Mouse (Mus musculus) thymus, adult 2 months (tissue): ENCODE measurements around the gene Tacc3. TPM values are rescaled to one million over a fixed set of nuclear protein-coding genes. Genes with fewer than 3 reads are reported as not detected.

ENCODE experiments used
- DNase-seq: peaks from one replicate; pipeline ENCODE4 v3.0.0; 2021
- H3K27ac ChIP-seq: fragments of 200-500 bp; 2 replicates; pipeline ENCODE4 v1.5.1; 2012; ENCODE audit warnings: low read length, control low read depth; ENCODE audit not compliant: control insufficient read depth, insufficient read depth
- H3K27me3 ChIP-seq: fragments of 200-500 bp; 2 replicates; pipeline ENCODE4 v1.6.1; 2012; ENCODE audit warnings: mild to moderate bottlenecking, low read length, moderate library complexity, mixed read lengths; ENCODE audit not compliant: control insufficient read depth, insufficient read depth
- H3K36me3 ChIP-seq: fragments of 200-500 bp; 2 replicates; pipeline ENCODE4 v1.6.1; 2012; ENCODE audit warnings: mild to moderate bottlenecking, low read length, moderate library complexity; ENCODE audit not compliant: control insufficient read depth, insufficient read depth
- H3K4me1 ChIP-seq: fragments of 200-500 bp; replicated peaks from 2 replicates; pipeline ENCODE4 v1.6.1; 2012; ENCODE audit warnings: low read length; ENCODE audit not compliant: control insufficient read depth, insufficient read depth
- H3K4me3 ChIP-seq: fragments of 200-500 bp; 2 replicates; pipeline ENCODE4 v1.5.1; 2012; ENCODE audit warnings: mild to moderate bottlenecking, low read length, control low read depth, moderate library complexity; ENCODE audit not compliant: control insufficient read depth, insufficient read depth
- CTCF ChIP-seq: fragments of 200-500 bp; IDR thresholded peaks from 2 replicates; pipeline ENCODE4 v1.5.1; 2012; ENCODE audit warnings: mild to moderate bottlenecking, control low read depth, low read length, moderate library complexity, borderline replicate concordance; ENCODE audit not compliant: control insufficient read depth, poor library complexity, insufficient read depth; ENCODE audit errors: extremely low read depth
- POLR2A ChIP-seq: fragments of 200-500 bp; IDR thresholded peaks from 2 replicates; pipeline ENCODE4 v1.6.1; 2012; ENCODE audit warnings: mild to moderate bottlenecking, low read length, control low read depth, moderate library complexity; ENCODE audit not compliant: control insufficient read depth, poor library complexity, insufficient read depth; ENCODE audit errors: extremely low read depth
- WGBS: fragments of 180-500 bp; shearing (Covaris S2); methylation state at CpG from one replicate; pipeline ENCODE4 v1.1.7; 2018; 5-methylcytosine and 5-hydroxymethylcytosine counted together
- polyA plus RNA-seq: library from polyadenylated mRNA; depleted of rRNA; stranded (reverse); fragments of >200 nt; gene quantifications from 2 replicates; pipeline ENCODE4 v1.2.3, GENCODE M21; 2012

Tacc3 gene
- polyA plus RNA-seq, 1 experiment: 57.3 TPM

GRCm38 (mm10) chr5:33718460-33718859 lies 60.5 kb downstream of the Tacc3 start:
- Histone ChIP-seq H3K4me3 (no peak overlapping the region), H3K27me3 (peaks cover 16% of the 10 kb centered on the region; the same call in 1 of the 2 replicates), H3K4me1 (peaks cover 16% of the 10 kb centered on the region), H3K36me3 (no peaks in the 10 kb centered on the region), H3K27ac (no peak overlapping the region)
- 69% methylated on average over 5 of the region's 5 CpGs for WGBS
- TF ChIP-seq POLR2A (no peak), CTCF (no peak)
- DNase-seq: no peak

GRCm38 (mm10) chr5:33720852-33721490 lies 63.0 kb downstream of the Tacc3 start:
- TF ChIP-seq CTCF: no peak
- TF ChIP-seq POLR2A: no peak
- no peak overlapping the region for H3K27ac ChIP-seq
- H3K4me1 ChIP-seq: peaks cover 18% of the 10 kb centered on the region

DNA sequence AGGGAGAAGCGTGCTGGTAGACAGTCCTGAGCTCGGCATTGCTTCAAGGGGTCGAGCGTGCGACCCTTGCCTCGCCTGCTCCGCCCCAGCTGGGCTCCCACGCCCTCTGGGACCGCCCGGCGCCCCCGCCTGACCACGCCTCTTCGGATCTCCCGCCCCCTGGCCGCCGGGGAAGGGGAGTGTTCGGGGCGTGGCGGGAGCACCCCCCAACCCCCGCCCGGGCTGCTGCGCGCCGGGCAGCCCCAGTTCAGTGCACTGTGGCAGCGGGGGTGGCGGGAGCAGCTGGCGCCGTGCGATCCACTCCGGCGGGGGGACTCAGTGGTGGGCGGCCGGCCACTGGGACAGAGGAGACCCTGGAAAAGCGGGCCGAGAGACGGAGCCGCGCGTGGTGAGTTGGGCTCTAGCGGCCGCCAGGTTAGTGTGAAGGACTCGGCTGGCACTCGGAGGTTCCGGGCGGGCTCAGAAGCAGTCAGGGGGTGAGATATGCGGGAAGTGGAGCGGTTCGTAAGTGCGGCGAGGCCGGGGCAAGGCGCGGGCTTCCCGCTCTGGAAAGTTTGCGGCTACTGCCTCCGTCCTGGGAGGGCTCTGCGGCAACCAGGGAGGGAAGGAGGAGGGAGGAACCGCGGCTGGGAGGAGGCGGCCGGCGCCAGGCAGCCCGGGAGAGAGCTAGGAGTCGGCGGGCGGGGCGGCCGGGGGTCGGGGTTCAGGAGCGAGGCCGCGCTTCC lies 63.8 kb downstream of the Tacc3 start, which contains the start of gene Fgfr3:
Gene Fgfr3, plus strand, starts transcription at position 134 of the 725 bp plus-strand sequence.
- Histone ChIP-seq H3K27me3 (peaks cover 26% of the 10 kb centered on the region; the same call in 1 of the 2 replicates), H3K36me3 (no peaks in the 10 kb centered on the region), H3K4me1 (peaks cover 18% of the 10 kb centered on the region), H3K4me3 (peak within 1 kb of the TSS; percentile 54), H3K27ac (no peak within 1 kb of the TSS)
- DNase-seq: peak; percentile 67
- no peak for TF ChIP-seq POLR2A
- TF ChIP-seq CTCF: peak; percentile 31; the same call in 1 of the 2 replicates
- WGBS: under 1% methylated on average over 73 of the region's 73 CpGs

More at GRCm38 (mm10) chr5:33720852-33721490, 63.0 kb downstream of the Tacc3 start:
- DNase-seq: no peak
- peak overlapping the region; percentile 54 for H3K4me3 ChIP-seq
- WGBS: 49% methylated on average over 8 of the region's 8 CpGs
- no peaks in the 10 kb centered on the region for H3K36me3 ChIP-seq
- H3K27me3 ChIP-seq: peaks cover 26% of the 10 kb centered on the region; the same call in 1 of the 2 replicates

DNA sequence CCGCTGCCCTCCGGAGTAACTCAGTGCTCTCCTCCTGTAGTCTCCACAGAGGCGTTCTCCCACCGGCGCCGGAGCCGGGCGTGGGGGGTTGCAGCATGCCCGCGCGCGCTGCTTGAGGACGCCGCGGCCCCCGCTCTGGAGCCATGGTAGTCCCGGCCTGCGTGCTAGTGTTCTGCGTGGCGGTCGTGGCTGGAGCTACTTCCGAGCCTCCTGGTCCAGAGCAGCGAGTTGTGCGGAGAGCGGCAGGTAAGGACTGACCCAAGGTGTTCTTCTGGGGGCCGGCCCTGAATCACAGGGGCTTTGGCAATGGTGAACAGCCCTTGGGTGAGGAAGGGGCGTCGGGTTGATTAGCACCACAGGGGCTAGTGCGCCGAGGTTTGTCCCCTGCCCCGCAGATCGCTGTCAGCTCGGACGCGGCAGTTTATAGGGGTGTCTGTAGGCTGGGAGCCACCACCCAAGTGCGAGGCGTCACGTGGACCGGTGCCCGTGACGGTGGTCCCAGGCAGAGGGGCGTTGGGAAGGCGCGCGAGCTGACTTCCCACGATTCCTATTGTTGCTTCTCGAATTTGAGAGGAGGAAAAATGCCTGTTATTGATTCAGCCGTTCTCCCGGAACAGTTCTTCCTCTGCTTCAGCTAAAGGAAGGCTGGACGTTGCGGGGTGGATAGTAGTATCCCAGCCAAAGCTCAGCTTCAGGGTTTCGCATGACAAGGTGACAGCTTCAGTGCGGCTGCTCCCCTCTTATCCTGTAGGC lies 64.5 kb downstream of the Tacc3 start:
- Histone ChIP-seq H3K4me1 (peaks cover 18% of the 10 kb centered on the region), H3K27ac (no peak overlapping the region), H3K4me3 (peak overlapping the region; percentile 54), H3K27me3 (peaks cover 26% of the 10 kb centered on the region; the same call in 1 of the 2 replicates), H3K36me3 (no peaks in the 10 kb centered on the region)
- 2% methylated on average over 53 of the region's 53 CpGs for WGBS
- peak; percentile 11 for DNase-seq
- no peak for TF ChIP-seq CTCF
- TF ChIP-seq POLR2A: no peak

DNA sequence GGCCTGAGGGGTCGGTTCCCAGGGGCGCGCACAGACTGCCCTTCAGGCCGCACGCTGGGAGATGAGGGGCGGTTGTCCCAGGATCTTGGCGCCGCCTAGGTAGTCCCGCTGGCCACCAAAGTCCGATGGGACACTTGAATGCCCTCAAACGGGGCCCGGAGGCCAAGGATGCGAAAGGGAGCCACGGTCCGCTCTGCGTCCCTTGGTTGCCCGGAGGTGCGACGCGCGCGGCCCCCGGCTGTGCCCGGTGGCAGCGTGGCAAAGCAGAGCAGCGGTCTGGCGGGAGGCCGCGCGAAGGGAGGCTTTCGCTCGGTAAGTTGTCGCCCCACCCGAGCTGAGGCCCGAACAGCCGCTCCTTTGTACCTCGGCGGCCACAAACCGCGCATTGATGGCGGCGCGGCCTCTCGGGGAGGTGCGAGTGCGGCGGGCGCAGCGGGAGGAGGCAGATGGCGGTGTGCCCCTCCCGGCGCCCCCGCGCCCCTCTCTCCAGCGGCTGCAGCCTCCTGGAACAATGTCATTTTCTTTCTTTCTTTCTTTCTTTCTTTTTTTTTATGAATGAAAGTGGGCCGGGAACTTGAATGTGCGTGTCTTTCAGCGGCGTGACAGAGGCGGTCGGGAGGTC lies 65.2 kb downstream of the Tacc3 start:
- H3K27ac ChIP-seq: no peak overlapping the region
- TF ChIP-seq CTCF: no peak
- TF ChIP-seq POLR2A: no peak
- DNase-seq: no peak
- H3K4me3 ChIP-seq: peak overlapping the region; percentile 17; the same call in 1 of the 2 replicates
- 2% methylated on average over 61 of the region's 61 CpGs for WGBS
- H3K27me3 ChIP-seq: peaks cover 26% of the 10 kb centered on the region; the same call in 1 of the 2 replicates
- no peaks in the 10 kb centered on the region for H3K36me3 ChIP-seq
- H3K4me1 ChIP-seq: peaks cover 18% of the 10 kb centered on the region

DNA sequence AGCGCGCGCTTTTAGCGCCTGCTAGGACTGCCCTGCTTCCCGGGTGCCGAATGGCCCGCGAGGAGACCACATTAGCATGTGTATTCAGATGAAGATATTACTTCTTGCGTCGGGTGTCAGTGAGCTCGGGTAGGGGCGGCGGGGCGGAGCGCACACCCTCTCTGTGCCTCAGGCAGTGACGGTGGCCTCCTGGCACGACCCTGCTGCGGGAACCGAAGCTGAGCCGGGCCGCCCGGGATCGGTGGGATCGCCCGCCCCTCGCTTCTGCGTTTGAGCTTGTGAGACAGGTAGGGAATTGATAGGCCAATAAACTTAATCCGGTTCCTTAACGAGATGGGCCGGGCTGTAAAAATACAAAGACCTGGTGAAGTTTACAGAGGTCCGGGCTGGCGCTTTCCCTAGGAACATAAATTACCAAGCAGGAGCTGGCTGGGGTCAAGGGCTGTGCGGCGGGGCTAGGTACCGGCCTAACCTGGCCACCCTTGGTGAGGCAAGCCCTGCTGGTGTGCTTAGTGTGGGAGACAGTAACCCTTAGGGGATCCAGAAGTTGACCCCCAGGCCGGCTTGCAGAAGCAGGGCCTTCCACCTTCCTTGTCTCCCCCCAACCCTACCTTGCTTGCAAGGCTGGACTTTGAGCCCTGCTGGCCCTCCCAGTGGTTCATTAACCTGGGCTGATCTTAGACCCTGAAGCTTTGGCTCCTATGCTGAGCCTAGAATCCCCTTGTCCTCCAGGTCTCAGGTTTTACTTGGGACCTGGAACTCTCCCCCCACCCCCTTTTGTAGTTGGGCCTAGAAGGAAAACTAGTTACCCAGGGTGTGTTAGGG lies 65.9 kb downstream of the Tacc3 start:
- DNase-seq: no peak
- TF ChIP-seq POLR2A: no peak
- TF ChIP-seq CTCF: no peak
- no peak overlapping the region for H3K4me3 ChIP-seq
- H3K4me1 ChIP-seq: peaks cover 18% of the 10 kb centered on the region
- H3K27me3 ChIP-seq: peaks cover 26% of the 10 kb centered on the region; the same call in 1 of the 2 replicates
- H3K27ac ChIP-seq: no peak overlapping the region
- no peaks in the 10 kb centered on the region for H3K36me3 ChIP-seq
- 39% methylated on average over 36 of the region's 36 CpGs for WGBS
